Mouse (Mus musculus): ENCODE measurements at regions not wholly inside any gene's neighbourhood (a gene's known extent, or its start where the extent isn't known, plus 50 kb on each side); places are given as distances from the start of the nearest gene placed in this dataset.

GRCm38 (mm10) chr10:84235006-84235405, 205.4 kb downstream of the Nuak1 start:
- H3K9me3 ChIP-seq (replicated peaks; ENCODE audit: control insufficient read depth, low read length): no peaks in the 10 kb centered on the region
- H3K36me3 ChIP-seq (ENCODE audit: control insufficient read depth, insufficient read depth): no peaks in the 10 kb centered on the region
- peaks cover 8% of the 10 kb centered on the region for H3K4me1 ChIP-seq (ENCODE audit: control insufficient read depth, insufficient read depth, low read length)
- no peak overlapping the region for H3K9ac ChIP-seq (ENCODE audit: low read length)
- WGBS: 90% methylated on average over 6 of the region's 6 CpGs
- H3K27ac ChIP-seq (ENCODE audit: low read length): no peak overlapping the region
- no peak overlapping the region for H3K4me2 ChIP-seq (ENCODE audit: low read depth, low read length)
- no peak overlapping the region for H3K4me3 ChIP-seq (ENCODE audit: low read length)
- H3K27me3 ChIP-seq (ENCODE audit: control insufficient read depth, insufficient read depth, low read length): no peaks in the 10 kb centered on the region
- no peak for ATAC-seq (replicated peaks; ENCODE audit: extremely low read depth, insufficient read depth, low FRiP score)

- Histone ChIP-seq H3K4me3 (ENCODE audit: low read length) (no peak overlapping the region), H3K9ac (ENCODE audit: low read length) (no peak overlapping the region), H3K4me1 (ENCODE audit: control insufficient read depth, insufficient read depth, low read length) (peaks cover 4% of the 10 kb centered on the region; the same call in 1 of the 2 replicates), H3K36me3 (ENCODE audit: control insufficient read depth, insufficient read depth) (no peaks in the 10 kb centered on the region), H3K27me3 (ENCODE audit: control insufficient read depth, insufficient read depth, low read length) (no peaks in the 10 kb centered on the region), H3K9me3 (replicated peaks; ENCODE audit: control insufficient read depth, low read length) (no peaks in the 10 kb centered on the region; the same call in 1 of the 2 replicates), H3K4me2 (ENCODE audit: low read depth, low read length) (no peak overlapping the region), H3K27ac (ENCODE audit: low read length) (no peak overlapping the region)
- no peak for ATAC-seq (replicated peaks; ENCODE audit: extremely low read depth, insufficient read depth, low FRiP score)
- WGBS: 58% methylated on average over 2 of the region's 2 CpGs
Measured at GRCm38 (mm10) chr10:84236236-84236635, 204.2 kb downstream of the Nuak1 start.

GRCm38 (mm10) chr10:84238279-84238963, 202.0 kb downstream of the Nuak1 start:
- H3K4me1 ChIP-seq (ENCODE audit: control insufficient read depth, insufficient read depth, low read length): peaks cover 4% of the 10 kb centered on the region; the same call in 1 of the 2 replicates
- no peak for ATAC-seq (replicated peaks; ENCODE audit: extremely low read depth, insufficient read depth, low FRiP score)
- no peak overlapping the region; the same call in 1 of the 2 replicates for H3K9ac ChIP-seq (ENCODE audit: low read length)
- no peaks in the 10 kb centered on the region for H3K36me3 ChIP-seq (ENCODE audit: control insufficient read depth, insufficient read depth)
- H3K27me3 ChIP-seq (ENCODE audit: control insufficient read depth, insufficient read depth, low read length): no peaks in the 10 kb centered on the region
- no peak overlapping the region for H3K4me3 ChIP-seq (ENCODE audit: low read length)
- 63% methylated on average over 18 of the region's 18 CpGs for WGBS
- no peak overlapping the region for H3K27ac ChIP-seq (ENCODE audit: low read length)
- no peak overlapping the region for H3K4me2 ChIP-seq (ENCODE audit: low read depth, low read length)
- peaks cover 12% of the 10 kb centered on the region for H3K9me3 ChIP-seq (replicated peaks; ENCODE audit: control insufficient read depth, low read length)

GRCm38 (mm10) chr10:84243283-84243682, 197.1 kb downstream of the Nuak1 start:
- no peak for ATAC-seq (replicated peaks; ENCODE audit: extremely low read depth, insufficient read depth, low FRiP score)
- Histone ChIP-seq H3K27ac (ENCODE audit: low read length) (no peak overlapping the region), H3K4me1 (ENCODE audit: control insufficient read depth, insufficient read depth, low read length) (peaks cover 4% of the 10 kb centered on the region; the same call in 1 of the 2 replicates), H3K9ac (ENCODE audit: low read length) (no peak overlapping the region), H3K4me3 (ENCODE audit: low read length) (no peak overlapping the region), H3K36me3 (ENCODE audit: control insufficient read depth, insufficient read depth) (no peaks in the 10 kb centered on the region), H3K4me2 (ENCODE audit: low read depth, low read length) (no peak overlapping the region), H3K27me3 (ENCODE audit: control insufficient read depth, insufficient read depth, low read length) (no peaks in the 10 kb centered on the region), H3K9me3 (replicated peaks; ENCODE audit: control insufficient read depth, low read length) (peaks cover 12% of the 10 kb centered on the region)
- 92% methylated on average over 5 of the region's 5 CpGs for WGBS

- Histone ChIP-seq H3K9me3 (replicated peaks; ENCODE audit: control insufficient read depth, low read length) (no peaks in the 10 kb centered on the region), H3K9ac (ENCODE audit: low read length) (no peak overlapping the region), H3K27me3 (ENCODE audit: control insufficient read depth, insufficient read depth, low read length) (no peaks in the 10 kb centered on the region), H3K4me3 (ENCODE audit: low read length) (no peak overlapping the region), H3K4me1 (ENCODE audit: control insufficient read depth, insufficient read depth, low read length) (peaks cover 3% of the 10 kb centered on the region; the same call in 1 of the 2 replicates), H3K4me2 (ENCODE audit: low read depth, low read length) (no peak overlapping the region), H3K27ac (ENCODE audit: low read length) (no peak overlapping the region), H3K36me3 (ENCODE audit: control insufficient read depth, insufficient read depth) (no peaks in the 10 kb centered on the region)
- no peak for ATAC-seq (replicated peaks; ENCODE audit: extremely low read depth, insufficient read depth, low FRiP score)
- WGBS: 78% methylated on average over 3 of the region's 3 CpGs
Measured at GRCm38 (mm10) chr10:84249346-84249745, 191.1 kb downstream of the Nuak1 start.

GRCm38 (mm10) chr10:84260931-84261650, 179.3 kb downstream of the Nuak1 start:
- Histone ChIP-seq H3K4me1 (ENCODE audit: control insufficient read depth, insufficient read depth, low read length) (no peaks in the 10 kb centered on the region), H3K36me3 (ENCODE audit: control insufficient read depth, insufficient read depth) (no peaks in the 10 kb centered on the region), H3K9me3 (replicated peaks; ENCODE audit: control insufficient read depth, low read length) (no peaks in the 10 kb centered on the region), H3K27ac (ENCODE audit: low read length) (no peak overlapping the region), H3K27me3 (ENCODE audit: control insufficient read depth, insufficient read depth, low read length) (no peaks in the 10 kb centered on the region), H3K4me2 (ENCODE audit: low read depth, low read length) (no peak overlapping the region), H3K4me3 (ENCODE audit: low read length) (no peak overlapping the region), H3K9ac (ENCODE audit: low read length) (no peak overlapping the region)
- no peak for ATAC-seq (replicated peaks; ENCODE audit: extremely low read depth, insufficient read depth, low FRiP score)
- 77% methylated on average over 6 of the region's 6 CpGs for WGBS

GRCm38 (mm10) chr10:84262943-84263342, 177.5 kb downstream of the Nuak1 start:
- Histone ChIP-seq H3K36me3 (ENCODE audit: control insufficient read depth, insufficient read depth) (no peaks in the 10 kb centered on the region), H3K4me2 (ENCODE audit: low read depth, low read length) (no peak overlapping the region), H3K27me3 (ENCODE audit: control insufficient read depth, insufficient read depth, low read length) (no peaks in the 10 kb centered on the region), H3K27ac (ENCODE audit: low read length) (no peak overlapping the region), H3K4me1 (ENCODE audit: control insufficient read depth, insufficient read depth, low read length) (no peaks in the 10 kb centered on the region), H3K9ac (ENCODE audit: low read length) (no peak overlapping the region), H3K9me3 (replicated peaks; ENCODE audit: control insufficient read depth, low read length) (no peaks in the 10 kb centered on the region), H3K4me3 (ENCODE audit: low read length) (no peak overlapping the region)
- WGBS: 75% methylated on average over 4 of the region's 4 CpGs
- no peak for ATAC-seq (replicated peaks; ENCODE audit: extremely low read depth, insufficient read depth, low FRiP score)

GRCm38 (mm10) chr10:84285832-84286506, 154.4 kb downstream of the Nuak1 start:
- H3K4me3 ChIP-seq (ENCODE audit: low read length): no peak overlapping the region
- WGBS: 72% methylated on average over 6 of the region's 6 CpGs
- ATAC-seq (replicated peaks; ENCODE audit: extremely low read depth, insufficient read depth, low FRiP score): no peak
- no peak overlapping the region for H3K4me2 ChIP-seq (ENCODE audit: low read depth, low read length)
- H3K27me3 ChIP-seq (ENCODE audit: control insufficient read depth, insufficient read depth, low read length): no peaks in the 10 kb centered on the region
- H3K27ac ChIP-seq (ENCODE audit: low read length): no peak overlapping the region
- no peaks in the 10 kb centered on the region for H3K36me3 ChIP-seq (ENCODE audit: control insufficient read depth, insufficient read depth)
- H3K4me1 ChIP-seq (ENCODE audit: control insufficient read depth, insufficient read depth, low read length): no peaks in the 10 kb centered on the region
- H3K9me3 ChIP-seq (replicated peaks; ENCODE audit: control insufficient read depth, low read length): no peaks in the 10 kb centered on the region
- H3K9ac ChIP-seq (ENCODE audit: low read length): no peak overlapping the region

- no peak for ATAC-seq (replicated peaks; ENCODE audit: extremely low read depth, insufficient read depth, low FRiP score)
- Histone ChIP-seq H3K27ac (ENCODE audit: low read length) (no peak overlapping the region), H3K36me3 (ENCODE audit: control insufficient read depth, insufficient read depth) (no peaks in the 10 kb centered on the region), H3K9ac (ENCODE audit: low read length) (no peak overlapping the region), H3K9me3 (replicated peaks; ENCODE audit: control insufficient read depth, low read length) (no peaks in the 10 kb centered on the region; the same call in 1 of the 2 replicates), H3K27me3 (ENCODE audit: control insufficient read depth, insufficient read depth, low read length) (no peaks in the 10 kb centered on the region), H3K4me3 (ENCODE audit: low read length) (no peak overlapping the region), H3K4me1 (ENCODE audit: control insufficient read depth, insufficient read depth, low read length) (no peaks in the 10 kb centered on the region), H3K4me2 (ENCODE audit: low read depth, low read length) (no peak overlapping the region)
- 85% methylated on average over 4 of the region's 4 CpGs for WGBS
Measured at GRCm38 (mm10) chr10:84294422-84294821, 146.0 kb downstream of the Nuak1 start.
